Mouse (Mus musculus): ENCODE measurements around the gene Meis1.

DNA sequence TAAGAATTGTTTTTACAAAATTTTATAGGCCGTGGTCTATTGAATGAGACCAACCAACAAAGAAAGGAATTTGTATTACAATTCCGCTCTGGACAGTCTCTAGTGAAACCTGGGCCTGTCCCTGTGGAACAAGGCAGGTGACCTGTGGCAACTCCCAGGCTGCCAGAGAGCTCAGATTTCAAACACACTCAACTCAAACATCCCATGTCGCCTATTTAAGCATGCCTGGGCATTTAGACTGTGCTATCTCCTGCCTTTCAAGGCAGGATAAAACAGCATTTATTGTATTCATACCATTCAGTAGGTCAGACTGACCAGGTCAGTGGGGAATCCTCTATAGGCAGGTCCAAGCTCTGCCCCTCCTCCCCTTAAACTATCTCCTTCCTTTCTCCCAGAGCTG is 73.0 kb downstream of the Meis1 start:
- TF ChIP-seq CTCF (IDR thresholded peaks at IDR 0.05; ENCODE audit: insufficient read depth, low read length), result no peak
- no peak for TF ChIP-seq POLR2A (IDR thresholded peaks at IDR 0.05; ENCODE audit: borderline replicate concordance, extremely low read depth, low read depth, low read length)

Data from lung, adult 2 months (tissue).